ENCODE assay signal across 21 mouse cellular contexts in genomic region chr13:98665240-98665639, GRCm38 (mm10). TPM values are rescaled to one million over a fixed set of nuclear protein-coding genes. Genes with fewer than 3 reads are reported as not detected.
"Had no signal": no experiment of that assay in that cellular context is flagged by ENCODE, and none has a peak within 500 bp of the region (broad histone marks: within the 10 kb centered on the region; RNA-seq: fewer than 3 reads in every experiment).

No protein-coding gene starts in this region.

- H3K27me3 ChIP-seq: intestine, embryonic 15.5 days; liver, embryonic 12.5 days; midbrain, embryonic 13.5 days; stomach, embryonic 15.5 days had no signal

- H3K27ac ChIP-seq: intestine, embryonic 15.5 days; layer of hippocampus, adult 2 months; left cerebral cortex, adult 2 months; limb, embryonic 10.5 days; liver, embryonic 12.5 days; midbrain, embryonic 13.5 days; stomach, embryonic 15.5 days had no signal

- ATAC-seq: intestine, embryonic 15.5 days; liver, embryonic 12.5 days; midbrain, embryonic 13.5 days had no signal

- DNase-seq: kidney, adult 18-20 months; kidney, postnatal 10 days; kidney, postnatal 4 days; right cerebral cortex, postnatal 14 days; thymus, adult 2 months; thymus, postnatal 25 days had no signal

- H3K9ac ChIP-seq: intestine, embryonic 15.5 days; liver, embryonic 12.5 days; midbrain, embryonic 13.5 days; stomach, embryonic 15.5 days had no signal

- H3K4me1 ChIP-seq: intestine, embryonic 15.5 days; limb, embryonic 10.5 days; liver, embryonic 12.5 days; midbrain, embryonic 13.5 days; stomach, embryonic 15.5 days had no signal

- H3K36me3 ChIP-seq: intestine, embryonic 15.5 days; limb, embryonic 10.5 days; liver, embryonic 12.5 days; midbrain, embryonic 13.5 days; stomach, embryonic 15.5 days had no signal

- H3K4me2 ChIP-seq: intestine, embryonic 15.5 days; liver, embryonic 12.5 days; midbrain, embryonic 13.5 days; stomach, embryonic 15.5 days had no signal

- H3K9me3 ChIP-seq: intestine, embryonic 15.5 days; limb, embryonic 10.5 days; stomach, embryonic 15.5 days had no signal

- H3K4me3 ChIP-seq: intestine, embryonic 15.5 days; layer of hippocampus, adult 2 months; left cerebral cortex, adult 2 months; limb, embryonic 10.5 days; liver, embryonic 12.5 days; midbrain, embryonic 13.5 days; stomach, embryonic 15.5 days had no signal

RNA-seq across cellular contexts. Expression of gene Tmem174, which starts 28.0 kb away (rescaled TPM):
- total RNA-seq: layer of hippocampus, postnatal 14 days; left cerebral cortex, postnatal 14 days; megakaryocyte progenitor cell, adult 5-6 weeks; midbrain, postnatal 0 days had no signal
- polyA plus RNA-seq: limb, embryonic 10.5 days; limb, embryonic 14.5 days; liver, embryonic 12.5 days; liver, embryonic 16.5 days; midbrain, embryonic 13.5 days; midbrain, postnatal 0 days; neural tube, embryonic 14.5 days; stomach, embryonic 15.5 days; testis, adult 2 months had no signal

RNA-seq across cellular contexts. Expression of gene Tmem171, which starts 29.4 kb away (rescaled TPM):
- total RNA-seq: midbrain, postnatal 0 days had no signal
- polyA plus RNA-seq: limb, embryonic 10.5 days; liver, embryonic 12.5 days; midbrain, embryonic 13.5 days; midbrain, postnatal 0 days; neural tube, embryonic 14.5 days had no signal
